ENCODE assay signal across 22 mouse cellular contexts in genomic region chr4:102486921-102487240, GRCm38 (mm10).
DNase-seq lines count a peak whose midpoint lies in the region; ATAC-seq and TF ChIP-seq lines count a peak whose summit lies in the region.
"Had no signal": no experiment of that assay in that cellular context is flagged by ENCODE, and none has a peak within 500 bp of the region (broad histone marks: within the 10 kb centered on the region; RNA-seq: fewer than 3 reads in every experiment).

No protein-coding gene starts in this region.

- peak overlapping the region; percentile 3; the same call in 1 of the 2 replicates for H3K4me2 ChIP-seq in heart, embryonic 13.5 days
- H3K4me2 ChIP-seq in kidney, embryonic 16.5 days (replicated peaks; ENCODE audit: low read depth, low read length) = no peak overlapping the region
- H3K4me2 ChIP-seq in midbrain, embryonic 13.5 days (replicated peaks) = no peak overlapping the region
- H3K4me2 ChIP-seq: embryonic facial prominence, embryonic 15.5 days; heart, embryonic 11.5 days; hindbrain, embryonic 15.5 days; intestine, embryonic 15.5 days; liver, embryonic 12.5 days; lung, embryonic 14.5 days; neural tube, embryonic 15.5 days had no signal

- peak overlapping the region; percentile 49 for H3K27ac ChIP-seq in heart, embryonic 13.5 days (replicated peaks)
- H3K27ac ChIP-seq in kidney, embryonic 16.5 days (ENCODE audit: low read length) = no peak overlapping the region
- no peak overlapping the region for H3K27ac ChIP-seq in midbrain, embryonic 13.5 days
- no peak overlapping the region for H3K27ac ChIP-seq in midbrain, embryonic 10.5 days (replicated peaks)
- no peak overlapping the region for H3K27ac ChIP-seq in cerebellum, adult 2 months (ENCODE audit: insufficient read depth, low read length)
- H3K27ac ChIP-seq: embryonic facial prominence, embryonic 15.5 days; intestine, embryonic 15.5 days; liver, embryonic 12.5 days; neural tube, embryonic 15.5 days had no signal

- ATAC-seq in heart, embryonic 13.5 days (ENCODE audit: extremely low read depth, insufficient number of reproducible peaks, low FRiP score, low TSS enrichment) = no peak
- no peak for ATAC-seq in kidney, embryonic 16.5 days (ENCODE audit: low FRiP score, low TSS enrichment)
- ATAC-seq in midbrain, embryonic 13.5 days = peak; percentile 15; the same call in 1 of the 2 replicates
- ATAC-seq: intestine, embryonic 15.5 days; liver, embryonic 12.5 days had no signal

- no peaks in the 10 kb centered on the region for H3K36me3 ChIP-seq in heart, embryonic 13.5 days
- no peaks in the 10 kb centered on the region for H3K36me3 ChIP-seq in kidney, embryonic 16.5 days (ENCODE audit: insufficient read depth, low read length)
- H3K36me3 ChIP-seq in midbrain, embryonic 13.5 days = no peaks in the 10 kb centered on the region
- no peaks in the 10 kb centered on the region for H3K36me3 ChIP-seq in midbrain, embryonic 10.5 days
- H3K36me3 ChIP-seq: embryonic facial prominence, embryonic 15.5 days; hindbrain, embryonic 15.5 days; intestine, embryonic 15.5 days; liver, embryonic 12.5 days; neural tube, embryonic 15.5 days had no signal

- 0 out of 2 replicates have a peak overlapping the region, but pooled peaks have one; percentile 38 for H3K9ac ChIP-seq in heart, embryonic 13.5 days
- no peak overlapping the region for H3K9ac ChIP-seq in kidney, embryonic 16.5 days (replicated peaks; ENCODE audit: low read length)
- no peak overlapping the region for H3K9ac ChIP-seq in midbrain, embryonic 13.5 days (replicated peaks)
- H3K9ac ChIP-seq: embryonic facial prominence, embryonic 15.5 days; hindbrain, embryonic 15.5 days; intestine, embryonic 15.5 days; liver, embryonic 12.5 days; lung, embryonic 14.5 days; neural tube, embryonic 15.5 days had no signal

- H3K9me3 ChIP-seq in heart, embryonic 13.5 days = no peaks in the 10 kb centered on the region
- no peaks in the 10 kb centered on the region for H3K9me3 ChIP-seq in kidney, embryonic 16.5 days (ENCODE audit: low read length)
- no peaks in the 10 kb centered on the region for H3K9me3 ChIP-seq in midbrain, embryonic 13.5 days
- H3K9me3 ChIP-seq in midbrain, embryonic 10.5 days (replicated peaks) = no peaks in the 10 kb centered on the region
- H3K9me3 ChIP-seq: embryonic facial prominence, embryonic 15.5 days; hindbrain, embryonic 15.5 days; intestine, embryonic 15.5 days; liver, embryonic 12.5 days; neural tube, embryonic 15.5 days had no signal

- H3K4me3 ChIP-seq in heart, embryonic 13.5 days = no peak overlapping the region
- H3K4me3 ChIP-seq in kidney, embryonic 16.5 days (ENCODE audit: low read length) = no peak overlapping the region
- H3K4me3 ChIP-seq in midbrain, embryonic 13.5 days (replicated peaks) = no peak overlapping the region
- H3K4me3 ChIP-seq in midbrain, embryonic 10.5 days = no peak overlapping the region
- H3K4me3 ChIP-seq in cerebellum, adult 2 months (replicated peaks; ENCODE audit: insufficient read depth, low read depth, low read length) = no peak overlapping the region
- H3K4me3 ChIP-seq: embryonic facial prominence, embryonic 15.5 days; hindbrain, embryonic 15.5 days; intestine, embryonic 15.5 days; liver, embryonic 12.5 days; neural tube, embryonic 15.5 days had no signal

- peaks cover 52% of the 10 kb centered on the region for H3K4me1 ChIP-seq in heart, embryonic 13.5 days
- no peaks in the 10 kb centered on the region for H3K4me1 ChIP-seq in kidney, embryonic 16.5 days (ENCODE audit: insufficient read depth, low read length)
- H3K4me1 ChIP-seq in midbrain, embryonic 13.5 days (replicated peaks) = peaks cover 17% of the 10 kb centered on the region
- peaks cover 15% of the 10 kb centered on the region for H3K4me1 ChIP-seq in midbrain, embryonic 10.5 days
- H3K4me1 ChIP-seq in cerebellum, adult 2 months (ENCODE audit: control insufficient read depth, insufficient read depth, low read length) = no peaks in the 10 kb centered on the region
- H3K4me1 ChIP-seq: intestine, embryonic 15.5 days; liver, embryonic 12.5 days had no signal

- WGBS in heart, embryonic 13.5 days = 59% methylated on average over 3 of the region's 3 CpGs
- 83% methylated on average over 3 of the region's 3 CpGs for WGBS in kidney, embryonic 16.5 days
- 75% methylated on average over 3 of the region's 3 CpGs for WGBS in midbrain, embryonic 13.5 days
- 81% methylated on average over 3 of the region's 3 CpGs for WGBS in midbrain, embryonic 10.5 days
- WGBS in cerebellum, adult 2 months = 79% methylated on average over 3 of the region's 3 CpGs

- no peak for DNase-seq in heart, postnatal 36 days
- DNase-seq in kidney, adult 8-10 months = peak; percentile 34 to 54
- DNase-seq in midbrain, embryonic 10.5 days (ENCODE audit: low spot score) = no peak
- DNase-seq in cerebellum, adult 2 months = no peak
- DNase-seq: adrenal gland, postnatal 36 days; cerebellum, adult 11-12 months; cerebellum, postnatal 36 days; gastrocnemius, postnatal 25 days; left cerebral cortex, postnatal 4 days; lung, embryonic 14.5 days; lung, postnatal 36 days; right cerebral cortex, postnatal 25 days; thymus, postnatal 36 days had no signal

- no peak for TF ChIP-seq CTCF in cerebellum, adult 2 months (IDR thresholded peaks at IDR 0.05; ENCODE audit: borderline replicate concordance, insufficient read depth, low read depth, low read length)

- no peaks in the 10 kb centered on the region for H3K27me3 ChIP-seq in heart, embryonic 13.5 days (replicated peaks)
- no peaks in the 10 kb centered on the region for H3K27me3 ChIP-seq in kidney, embryonic 16.5 days (ENCODE audit: insufficient read depth, low read length)
- no peaks in the 10 kb centered on the region for H3K27me3 ChIP-seq in midbrain, embryonic 13.5 days
- no peaks in the 10 kb centered on the region for H3K27me3 ChIP-seq in midbrain, embryonic 10.5 days (ENCODE audit: low read depth, poor library complexity, severe bottlenecking)
- no peaks in the 10 kb centered on the region for H3K27me3 ChIP-seq in cerebellum, adult 2 months (ENCODE audit: control insufficient read depth, insufficient read depth, low read length)
- H3K27me3 ChIP-seq: embryonic facial prominence, embryonic 15.5 days; hindbrain, embryonic 15.5 days; intestine, embryonic 15.5 days; liver, embryonic 12.5 days; neural tube, embryonic 15.5 days had no signal

- TF ChIP-seq POLR2A in cerebellum, adult 2 months (IDR thresholded peaks at IDR 0.05; ENCODE audit: borderline replicate concordance, insufficient read depth, low read length) = no peak

- intact Hi-C loops in heart, postnatal 36 days (cut with DNase I) = no loop called here

Comparison
In these comparisons a context has a peak if more than half of its experiments do, and no peak if none do; other contexts are left out.
1. DNase-seq: peak in kidney, adult 8-10 months (2 of 2); none in heart, postnatal 36 days (0 of 2), midbrain, embryonic 10.5 days (single experiment) and cerebellum, adult 2 months (0 of 2).